Mouse (Mus musculus): ENCODE data around the gene Cd209d. TPM values are rescaled to one million over a fixed set of nuclear protein-coding genes. Genes with fewer than 3 reads are reported as not detected.

Cd209d gene
- not detected in 2 replicates for polyA plus RNA-seq (2012; rRNA removed)

GRCm38 (mm10) chr8:3878455-3878854 lies at the start of gene Cd209d:
Gene Cd209d (minus strand): TSS chr8:3878555.

GRCm38 (mm10) chr8:3926744-3927143 lies 48.4 kb upstream of the Cd209d start, which contains the start of gene Cd209b:
Gene Cd209b (minus strand): TSS chr8:3926844.

GRCm38 (mm10) chr8:3854209-3854608 lies 24.1 kb downstream of the Cd209d start, which contains the start of gene Cd209e:
Gene Cd209e (minus strand): TSS chr8:3854309.

Other genes starting within 250 kb of the Cd209d start
- gene Stxbp2, start 247.6 kb downstream of the Cd209d start, polyA plus RNA-seq (2012; rRNA removed), result 78.9 and 92.8 TPM in 2 replicates
- 0.06 TPM in 1 of 2 replicates, not detected in the other for gene Retn, start 222.8 kb downstream of the Cd209d start, polyA plus RNA-seq (2012; rRNA removed)
- 12.0 and 17.8 TPM in 2 replicates for gene Mcemp1, start 212.8 kb downstream of the Cd209d start, polyA plus RNA-seq (2012; rRNA removed)
- 2.7 and 5.0 TPM in 2 replicates for gene Fcor, start 206.2 kb downstream of the Cd209d start, polyA plus RNA-seq (2012; rRNA removed)
- 15.3 and 16.1 TPM in 2 replicates for gene Trappc5, start 202.3 kb downstream of the Cd209d start, polyA plus RNA-seq (2012; rRNA removed)
- gene Fcer2a, start 184.4 kb downstream of the Cd209d start, polyA plus RNA-seq (2012; rRNA removed), result 0.01 and 0.02 TPM in 2 replicates
- 19.1 and 23.2 TPM in 2 replicates for gene Clec4g, start 157.9 kb downstream of the Cd209d start, polyA plus RNA-seq (2012; rRNA removed)
- gene Cd209a, start 129.6 kb downstream of the Cd209d start, polyA plus RNA-seq (2012; rRNA removed), result 0.09 and 0.14 TPM in 2 replicates
- gene Cd209e, start 24.2 kb downstream of the Cd209d start, polyA plus RNA-seq (2012; rRNA removed), result not detected in 2 replicates
- gene Cd209b, start 48.3 kb upstream of the Cd209d start, polyA plus RNA-seq (2012; rRNA removed), result 0.06 TPM in 1 of 2 replicates, not detected in the other
- gene Cd209c, start 76.2 kb upstream of the Cd209d start, polyA plus RNA-seq (2012; rRNA removed), result 0.02 and 0.04 TPM in 2 replicates
- 3.6 and 3.7 TPM in 2 replicates for gene Cd209f, start 227.3 kb upstream of the Cd209d start, polyA plus RNA-seq (2012; rRNA removed)